Mouse (Mus musculus): Measurements from ENCODE around the gene Bak1. TPM values are rescaled to one million over a fixed set of nuclear protein-coding genes. Genes with fewer than 3 reads are reported as not detected.

Gene Bak1
- polyA plus RNA-seq (2014; fragmentation: Nextera tagmentation; extraction: Ambion mirVana) = 11.0 and 11.4 TPM in 2 replicates

DNA sequence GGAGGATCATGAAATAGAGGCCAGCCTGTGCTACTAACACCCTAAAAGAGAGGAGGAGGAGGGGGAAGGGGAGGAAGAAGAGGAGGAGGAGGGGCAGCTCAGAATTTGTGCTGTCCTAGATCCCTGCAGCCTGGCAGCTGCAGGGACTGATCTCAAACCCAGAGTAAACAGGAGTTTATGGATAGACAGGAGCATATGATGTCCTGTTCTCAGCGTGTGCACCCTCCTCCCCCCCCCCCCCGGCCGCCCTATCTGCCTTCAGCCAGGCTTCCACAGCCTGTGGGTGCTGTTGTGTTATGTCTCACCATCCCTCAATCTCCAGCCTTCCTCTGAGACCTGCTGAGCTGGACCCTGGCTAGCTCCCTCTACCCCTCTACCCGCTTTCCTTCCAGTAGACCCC lies at the start of gene Bak1:
Bak1 (minus strand) TSS at position 101 of the 400 bp plus-strand sequence.
- no peaks in the 10 kb centered on the region for H3K27me3 ChIP-seq (ENCODE audit: control insufficient read depth, insufficient read depth, low read length)
- peak within 1 kb of the TSS; percentile 90 for H3K4me2 ChIP-seq
- peaks cover 12% of the 10 kb centered on the region for H3K4me1 ChIP-seq (ENCODE audit: control insufficient read depth, insufficient read depth, low read length)
- H3K9me3 ChIP-seq (replicated peaks; ENCODE audit: control insufficient read depth, low read length) = no peaks in the 10 kb centered on the region
- H3K9ac ChIP-seq (ENCODE audit: low read depth, low read length) = peak within 1 kb of the TSS; percentile 98
- WGBS (ENCODE audit: insufficient replicate concordance) = 54% methylated on average over 3 of the region's 4 CpGs
- no peak for ATAC-seq (replicated peaks; ENCODE audit: insufficient number of reproducible peaks, low FRiP score, low TSS enrichment)
- peaks cover 6% of the 10 kb centered on the region for H3K36me3 ChIP-seq (ENCODE audit: control insufficient read depth, insufficient read depth, low read length)
- H3K4me3 ChIP-seq (ENCODE audit: low read depth, low read length) = peak within 1 kb of the TSS; percentile 79
- H3K27ac ChIP-seq (ENCODE audit: low read depth, low read length) = peak within 1 kb of the TSS; percentile 77

DNA sequence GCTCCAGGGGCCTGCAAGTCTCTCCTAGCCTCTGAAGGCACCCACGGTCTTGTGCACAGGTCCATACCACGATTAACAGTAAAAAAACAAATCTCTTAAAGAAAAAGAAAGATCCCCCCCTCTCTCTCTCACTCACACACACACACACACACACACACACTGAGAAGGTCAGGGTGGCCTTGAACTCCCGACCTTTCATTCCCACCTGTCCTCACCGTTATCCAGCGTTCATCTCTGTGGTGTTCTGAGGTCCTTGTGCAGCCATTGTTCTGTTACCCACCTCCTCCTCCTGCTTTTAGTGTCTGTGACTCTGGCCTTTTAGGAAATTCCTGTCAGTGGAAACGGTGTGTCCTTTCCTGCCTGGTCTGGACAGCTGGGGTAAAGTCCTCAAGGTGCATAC lies 49.7 kb upstream of the Bak1 start:
- Histone ChIP-seq H3K9ac (ENCODE audit: low read depth, low read length) (no peak overlapping the region), H3K4me1 (ENCODE audit: control insufficient read depth, insufficient read depth, low read length) (peaks cover 16% of the 10 kb centered on the region), H3K9me3 (replicated peaks; ENCODE audit: control insufficient read depth, low read length) (no peaks in the 10 kb centered on the region; the same call in 1 of the 2 replicates), H3K4me2 (no peak overlapping the region), H3K27ac (ENCODE audit: low read depth, low read length) (no peak overlapping the region), H3K4me3 (ENCODE audit: low read depth, low read length) (no peak overlapping the region), H3K27me3 (ENCODE audit: control insufficient read depth, insufficient read depth, low read length) (no peaks in the 10 kb centered on the region), H3K36me3 (ENCODE audit: control insufficient read depth, insufficient read depth, low read length) (no peaks in the 10 kb centered on the region)
- 70% methylated on average over 6 of the region's 6 CpGs for WGBS (ENCODE audit: insufficient replicate concordance)
- ATAC-seq (replicated peaks; ENCODE audit: insufficient number of reproducible peaks, low FRiP score, low TSS enrichment) = no peak

DNA sequence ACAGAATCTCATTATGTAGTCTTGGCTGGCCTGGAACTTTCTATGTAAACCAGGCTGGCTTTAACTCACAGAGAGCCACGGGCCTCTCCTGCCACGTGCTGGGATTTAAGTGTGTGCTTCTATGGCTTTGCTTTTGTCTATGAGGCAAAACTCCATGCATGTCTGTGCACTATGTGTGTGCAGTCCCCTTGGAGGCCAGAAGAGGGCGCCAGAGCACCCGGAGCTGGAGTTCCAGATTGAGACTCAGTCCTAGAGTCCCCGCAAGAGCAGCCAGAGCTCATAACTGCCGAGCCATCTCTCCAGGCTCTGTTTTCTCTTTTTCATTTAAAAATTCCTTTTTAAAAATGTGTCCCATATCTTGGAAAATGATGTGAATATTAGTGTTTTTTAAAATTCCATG lies 49.1 kb upstream of the Bak1 start:
- peaks cover 13% of the 10 kb centered on the region for H3K4me1 ChIP-seq (ENCODE audit: control insufficient read depth, insufficient read depth, low read length)

DNA sequence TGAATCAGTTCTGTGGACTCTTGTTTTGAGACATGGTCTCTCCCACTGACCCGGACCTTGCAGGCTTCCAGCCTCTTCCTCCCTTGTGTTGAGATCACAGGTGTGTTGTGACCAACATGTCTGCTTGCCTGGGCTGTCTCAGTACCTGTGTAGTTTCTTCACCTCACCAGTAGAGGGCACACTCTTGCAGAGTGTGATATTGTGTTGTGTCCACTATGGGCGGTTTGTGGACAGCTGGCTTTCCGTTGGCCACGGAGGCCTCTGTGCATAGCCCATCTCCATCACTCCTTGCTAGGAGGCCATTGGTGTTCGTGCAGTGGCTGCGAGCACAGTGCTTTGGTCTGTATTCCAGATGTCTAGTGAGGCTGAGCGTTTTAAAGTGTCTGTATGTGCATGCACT lies 48.3 kb upstream of the Bak1 start:
- Histone ChIP-seq H3K9ac (ENCODE audit: low read depth, low read length) (no peak overlapping the region), H3K4me2 (no peak overlapping the region), H3K4me3 (ENCODE audit: low read depth, low read length) (no peak overlapping the region), H3K36me3 (ENCODE audit: control insufficient read depth, insufficient read depth, low read length) (no peaks in the 10 kb centered on the region), H3K27ac (ENCODE audit: low read depth, low read length) (no peak overlapping the region), H3K9me3 (replicated peaks; ENCODE audit: control insufficient read depth, low read length) (no peaks in the 10 kb centered on the region; the same call in 1 of the 2 replicates), H3K27me3 (ENCODE audit: control insufficient read depth, insufficient read depth, low read length) (no peaks in the 10 kb centered on the region), H3K4me1 (ENCODE audit: control insufficient read depth, insufficient read depth, low read length) (peaks cover 13% of the 10 kb centered on the region)
- WGBS (ENCODE audit: insufficient replicate concordance) = 91% methylated on average over 7 of the region's 7 CpGs
- no peak for ATAC-seq (replicated peaks; ENCODE audit: insufficient number of reproducible peaks, low FRiP score, low TSS enrichment)

More for the DNA sequence above, 49.1 kb upstream of the Bak1 start:
- H3K27ac ChIP-seq (ENCODE audit: low read depth, low read length) = no peak overlapping the region
- H3K9me3 ChIP-seq (replicated peaks; ENCODE audit: control insufficient read depth, low read length) = no peaks in the 10 kb centered on the region; the same call in 1 of the 2 replicates
- H3K4me2 ChIP-seq = no peak overlapping the region
- no peaks in the 10 kb centered on the region for H3K36me3 ChIP-seq (ENCODE audit: control insufficient read depth, insufficient read depth, low read length)
- WGBS (ENCODE audit: insufficient replicate concordance) = 78% methylated on average over 6 of the region's 6 CpGs
- no peak overlapping the region for H3K4me3 ChIP-seq (ENCODE audit: low read depth, low read length)
- H3K9ac ChIP-seq (ENCODE audit: low read depth, low read length) = no peak overlapping the region
- H3K27me3 ChIP-seq (ENCODE audit: control insufficient read depth, insufficient read depth, low read length) = no peaks in the 10 kb centered on the region
- ATAC-seq (replicated peaks; ENCODE audit: insufficient number of reproducible peaks, low FRiP score, low TSS enrichment) = no peak

DNA sequence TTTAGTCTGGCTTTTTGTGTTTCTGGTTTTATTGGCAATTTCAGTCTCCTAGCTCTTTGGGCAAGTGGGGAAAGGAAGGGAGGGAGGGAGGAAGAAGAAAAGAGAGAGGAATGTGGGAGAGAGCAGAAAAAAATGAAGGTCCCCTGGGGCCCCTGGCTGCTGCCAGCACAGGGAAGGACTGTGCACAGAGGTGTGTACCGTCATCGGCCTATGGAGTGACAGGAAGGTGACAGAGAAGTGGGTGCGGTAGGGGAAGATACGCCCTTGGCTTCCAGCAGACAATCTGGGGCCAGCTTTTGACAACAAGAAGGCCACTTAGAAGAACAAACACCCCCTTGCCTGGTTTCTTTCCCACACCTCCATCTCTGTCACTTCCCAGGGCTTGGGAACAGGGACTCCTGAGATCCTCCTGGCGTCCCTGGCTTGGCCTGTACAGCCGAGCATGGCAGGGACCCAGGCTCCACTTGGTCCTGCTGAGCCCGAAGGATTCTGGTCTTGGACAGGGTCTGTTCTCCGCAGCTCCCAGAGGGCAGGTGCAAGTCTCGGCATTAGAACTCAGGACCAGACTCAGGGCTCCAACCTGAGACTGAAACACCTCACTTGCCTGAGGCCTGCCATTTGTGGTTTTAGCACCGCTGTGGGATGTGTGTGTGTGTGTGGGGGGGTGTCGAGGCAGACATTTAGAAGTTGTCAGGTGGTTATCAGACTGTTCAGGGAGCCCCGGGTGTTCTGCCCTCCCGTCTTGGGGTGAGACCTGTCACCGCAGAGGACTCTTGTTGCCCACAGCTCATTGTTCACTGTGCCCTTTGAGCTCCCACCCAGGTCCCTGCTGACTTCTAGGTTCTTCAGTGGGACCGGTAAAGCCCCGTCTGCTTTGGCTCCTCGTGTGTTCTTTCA lies 46.3 kb upstream of the Bak1 start:
- WGBS (ENCODE audit: insufficient replicate concordance) = 64% methylated on average over 17 of the region's 17 CpGs
- Histone ChIP-seq H3K4me1 (ENCODE audit: control insufficient read depth, insufficient read depth, low read length) (peaks cover 12% of the 10 kb centered on the region), H3K9me3 (replicated peaks; ENCODE audit: control insufficient read depth, low read length) (no peaks in the 10 kb centered on the region; the same call in 1 of the 2 replicates), H3K27ac (ENCODE audit: low read depth, low read length) (no peak overlapping the region), H3K4me3 (ENCODE audit: low read depth, low read length) (no peak overlapping the region), H3K27me3 (ENCODE audit: control insufficient read depth, insufficient read depth, low read length) (no peaks in the 10 kb centered on the region), H3K4me2 (no peak overlapping the region), H3K9ac (ENCODE audit: low read depth, low read length) (no peak overlapping the region), H3K36me3 (ENCODE audit: control insufficient read depth, insufficient read depth, low read length) (no peaks in the 10 kb centered on the region)
- no peak for ATAC-seq (replicated peaks; ENCODE audit: insufficient number of reproducible peaks, low FRiP score, low TSS enrichment)

DNA sequence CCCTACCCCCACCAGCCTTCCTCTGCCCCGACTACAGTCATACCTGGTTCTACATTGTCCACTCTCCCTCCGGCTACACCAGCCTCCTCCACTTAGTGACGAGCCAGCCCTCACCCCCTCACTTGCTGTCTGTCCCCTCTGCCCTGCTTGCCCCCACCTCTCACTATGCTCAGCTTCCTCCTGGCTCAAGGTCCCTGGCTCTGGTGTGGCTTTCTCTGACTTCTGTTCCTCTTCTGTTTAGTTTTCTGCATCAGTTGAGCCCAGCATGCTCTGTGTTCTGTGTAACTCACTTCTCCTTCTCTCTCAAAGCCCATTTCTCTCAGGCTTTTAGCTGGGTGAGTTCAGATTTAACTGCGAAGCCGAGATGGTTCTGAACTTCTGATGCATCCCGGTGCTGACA lies 45.4 kb upstream of the Bak1 start:
- Histone ChIP-seq H3K4me3 (ENCODE audit: low read depth, low read length) (no peak overlapping the region), H3K9ac (ENCODE audit: low read depth, low read length) (no peak overlapping the region), H3K27ac (ENCODE audit: low read depth, low read length) (no peak overlapping the region), H3K4me2 (no peak overlapping the region), H3K4me1 (ENCODE audit: control insufficient read depth, insufficient read depth, low read length) (peaks cover 10% of the 10 kb centered on the region), H3K9me3 (replicated peaks; ENCODE audit: control insufficient read depth, low read length) (no peaks in the 10 kb centered on the region; the same call in 1 of the 2 replicates), H3K36me3 (ENCODE audit: control insufficient read depth, insufficient read depth, low read length) (no peaks in the 10 kb centered on the region), H3K27me3 (ENCODE audit: control insufficient read depth, insufficient read depth, low read length) (no peaks in the 10 kb centered on the region)
- ATAC-seq (replicated peaks; ENCODE audit: insufficient number of reproducible peaks, low FRiP score, low TSS enrichment) = no peak
- 51% methylated on average over 6 of the region's 6 CpGs for WGBS (ENCODE audit: insufficient replicate concordance)

DNA sequence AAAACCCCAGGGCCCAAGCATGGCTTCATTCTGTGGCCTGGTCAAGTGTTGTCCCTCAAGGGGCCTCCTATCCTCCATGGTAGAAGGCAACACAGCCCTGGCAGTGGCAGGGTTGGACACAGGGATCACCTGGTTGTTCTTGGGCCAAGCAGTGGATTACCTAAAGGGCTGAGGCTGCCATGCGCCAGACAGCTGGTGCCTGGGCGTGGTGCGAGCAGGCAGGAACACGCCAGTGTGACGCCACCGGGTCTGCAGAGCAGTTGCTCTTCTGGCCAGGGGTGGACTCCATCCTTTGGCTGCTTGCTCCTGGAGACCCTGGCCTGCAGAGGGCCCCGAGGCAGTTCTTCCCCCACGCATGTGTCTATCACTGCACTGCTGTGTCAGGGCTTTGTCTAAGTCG lies 45.0 kb upstream of the Bak1 start:
- Histone ChIP-seq H3K9me3 (replicated peaks; ENCODE audit: control insufficient read depth, low read length) (no peaks in the 10 kb centered on the region; the same call in 1 of the 2 replicates), H3K9ac (ENCODE audit: low read depth, low read length) (no peak overlapping the region), H3K4me1 (ENCODE audit: control insufficient read depth, insufficient read depth, low read length) (peaks cover 10% of the 10 kb centered on the region), H3K4me3 (ENCODE audit: low read depth, low read length) (no peak overlapping the region), H3K27me3 (ENCODE audit: control insufficient read depth, insufficient read depth, low read length) (no peaks in the 10 kb centered on the region), H3K36me3 (ENCODE audit: control insufficient read depth, insufficient read depth, low read length) (no peaks in the 10 kb centered on the region), H3K4me2 (no peak overlapping the region), H3K27ac (ENCODE audit: low read depth, low read length) (no peak overlapping the region)
- 69% methylated on average over 9 of the region's 9 CpGs for WGBS (ENCODE audit: insufficient replicate concordance)
- ATAC-seq (replicated peaks; ENCODE audit: insufficient number of reproducible peaks, low FRiP score, low TSS enrichment) = no peak

DNA sequence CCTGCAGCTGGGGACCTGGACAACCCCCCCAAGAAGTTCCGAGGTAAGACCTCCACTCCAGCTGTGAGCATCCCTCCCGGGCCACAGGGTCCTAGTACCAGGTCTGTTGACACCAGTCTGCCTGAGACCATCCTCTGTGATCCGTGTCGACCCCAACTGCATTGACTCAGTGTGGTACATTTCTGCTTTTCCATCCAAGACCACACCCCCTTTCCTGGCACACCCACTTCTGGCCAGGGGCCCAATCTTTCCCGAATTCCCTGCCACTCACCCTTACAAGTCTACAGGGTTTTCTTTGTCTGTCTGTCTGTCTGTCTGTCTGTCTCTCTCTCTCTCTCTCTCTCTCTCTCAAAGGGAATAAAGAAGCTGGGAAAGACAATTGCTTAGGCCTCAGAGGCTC lies 44.3 kb upstream of the Bak1 start:
- Histone ChIP-seq H3K9ac (ENCODE audit: low read depth, low read length) (no peak overlapping the region), H3K36me3 (ENCODE audit: control insufficient read depth, insufficient read depth, low read length) (no peaks in the 10 kb centered on the region), H3K4me3 (ENCODE audit: low read depth, low read length) (no peak overlapping the region), H3K4me2 (no peak overlapping the region), H3K27ac (ENCODE audit: low read depth, low read length) (no peak overlapping the region), H3K9me3 (replicated peaks; ENCODE audit: control insufficient read depth, low read length) (no peaks in the 10 kb centered on the region; the same call in 1 of the 2 replicates), H3K27me3 (ENCODE audit: control insufficient read depth, insufficient read depth, low read length) (no peaks in the 10 kb centered on the region), H3K4me1 (ENCODE audit: control insufficient read depth, insufficient read depth, low read length) (peaks cover 10% of the 10 kb centered on the region)
- WGBS (ENCODE audit: insufficient replicate concordance) = 80% methylated on average over 5 of the region's 5 CpGs
- no peak for ATAC-seq (replicated peaks; ENCODE audit: insufficient number of reproducible peaks, low FRiP score, low TSS enrichment)

All from heart, embryonic 11.5 days (tissue).